Mouse (Mus musculus) thymus, adult 2 months (tissue): Measurements from ENCODE around the gene Erich6.

Experiments
- CTCF ChIP-seq: fragments of 200-500 bp; IDR thresholded peaks from 2 replicates; pipeline ENCODE4 v1.5.1; 2012; ENCODE audit warnings: mild to moderate bottlenecking, control low read depth, low read length, moderate library complexity, borderline replicate concordance; ENCODE audit not compliant: control insufficient read depth, poor library complexity, insufficient read depth; ENCODE audit errors: extremely low read depth
- POLR2A ChIP-seq: fragments of 200-500 bp; IDR thresholded peaks from 2 replicates; pipeline ENCODE4 v1.6.1; 2012; ENCODE audit warnings: mild to moderate bottlenecking, low read length, control low read depth, moderate library complexity; ENCODE audit not compliant: control insufficient read depth, poor library complexity, insufficient read depth; ENCODE audit errors: extremely low read depth

DNA sequence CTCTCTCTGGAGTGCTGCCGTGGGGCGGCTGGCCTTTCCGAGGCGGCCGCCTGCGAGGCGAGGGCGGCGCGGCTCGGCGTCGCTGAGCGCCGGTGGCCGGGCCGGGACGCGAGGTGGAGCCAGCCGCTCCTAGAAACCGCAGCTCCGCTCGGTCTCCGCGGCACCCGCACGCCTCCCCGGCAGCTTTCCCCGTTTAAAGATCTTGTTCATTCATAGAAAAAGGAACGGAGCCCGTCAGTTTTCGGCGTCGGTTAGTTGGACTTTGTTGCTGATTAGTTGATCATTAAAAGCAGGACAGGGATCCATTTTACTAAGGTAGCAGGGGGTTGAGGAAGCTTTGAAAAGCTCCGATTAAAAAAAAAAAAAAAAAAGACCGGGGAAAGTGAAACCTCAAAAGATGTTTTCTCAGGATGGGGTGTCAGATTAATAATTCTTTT lies 59.9 kb downstream of the Erich6 start:
- no peak for TF ChIP-seq CTCF
- no peak for TF ChIP-seq POLR2A
